23 mouse cellular contexts compared by ENCODE assay signal in genomic region chr1:153990651-153991435, GRCm38 (mm10).
A peak's percentile ranks its signal among the peaks of the same experiment; 100 is the strongest.
DNase-seq lines count a peak whose midpoint lies in the region; ATAC-seq lines count a peak whose summit lies in the region.
"Had no signal": no experiment of that assay in that cellular context is flagged by ENCODE, and none has a peak within 500 bp of the region (broad histone marks: within the 10 kb centered on the region; RNA-seq: fewer than 3 reads in every experiment).

No protein-coding gene starts in this region.

- no peak overlapping the region for H3K4me2 ChIP-seq in liver, embryonic 16.5 days (ENCODE audit: low read depth, low read length)
- H3K4me2 ChIP-seq in liver, embryonic 12.5 days, result no peak overlapping the region
- H3K4me2 ChIP-seq: embryonic facial prominence, embryonic 13.5 days; forebrain, embryonic 15.5 days; limb, embryonic 12.5 days had no signal

- ATAC-seq in liver, embryonic 16.5 days (ENCODE audit: low read depth), result no peak
- no peak for ATAC-seq in liver, embryonic 12.5 days
- ATAC-seq: activated CD4-positive, CD25-positive, alpha-beta regulatory T cell, adult 4 months; forebrain, embryonic 15.5 days; hindbrain, embryonic 16.5 days; intestine, postnatal 0 days had no signal

- no peaks in the 10 kb centered on the region; the same call in 1 of the 2 replicates for H3K4me1 ChIP-seq in liver, embryonic 16.5 days (ENCODE audit: control insufficient read depth, low read depth, low read length)
- no peaks in the 10 kb centered on the region for H3K4me1 ChIP-seq in liver, embryonic 12.5 days
- H3K4me1 ChIP-seq: embryonic facial prominence, embryonic 13.5 days; forebrain, embryonic 15.5 days; limb, embryonic 12.5 days; midbrain, embryonic 10.5 days had no signal

- H3K9ac ChIP-seq in liver, embryonic 16.5 days (ENCODE audit: low read depth, low read length), result no peak overlapping the region
- no peak overlapping the region for H3K9ac ChIP-seq in liver, embryonic 12.5 days
- H3K9ac ChIP-seq: embryonic facial prominence, embryonic 13.5 days; forebrain, embryonic 15.5 days; limb, embryonic 12.5 days had no signal

- peak; percentile 39 for DNase-seq in adrenal gland, adult 2 months
- no peak for DNase-seq in adrenal gland, adult 18-20 months (ENCODE audit: low spot score in 2 of 2)
- peak; percentile 19 for DNase-seq in ZHBTc4 (ENCODE audit: low read depth, low spot score)
- peak; percentile 73 for DNase-seq in fat pad, adult 2 months (ENCODE audit: extremely low read depth, low read depth, low spot score)
- no peak for DNase-seq in layer of hippocampus, postnatal 25 days (ENCODE audit: extremely low spot score in 1 of 2, low spot score in 1 of 2)
- DNase-seq in right cerebral cortex, adult 18-20 months, result no peak
- DNase-seq: cerebellum, adult 11-12 months; cerebellum, postnatal 14 days; heart, adult 2 months; heart, postnatal 4 days; lung, adult 18-20 months; right cerebral cortex, postnatal 4 days; thymus, postnatal 4 days had no signal

- 0 out of 2 replicates have a peak overlapping the region, but pooled peaks have one; percentile 26 for H3K27ac ChIP-seq in liver, embryonic 16.5 days (ENCODE audit: low read length)
- no peak overlapping the region for H3K27ac ChIP-seq in liver, embryonic 12.5 days
- H3K27ac ChIP-seq: embryonic facial prominence, embryonic 13.5 days; forebrain, embryonic 15.5 days; heart, adult 2 months; limb, embryonic 12.5 days; macrophage; midbrain, embryonic 10.5 days had no signal

- no peak overlapping the region for H3K4me3 ChIP-seq in liver, embryonic 16.5 days (ENCODE audit: low read depth, low read length)
- H3K4me3 ChIP-seq in liver, embryonic 12.5 days, result no peak overlapping the region
- H3K4me3 ChIP-seq: embryonic facial prominence, embryonic 13.5 days; forebrain, embryonic 15.5 days; heart, adult 2 months; limb, embryonic 12.5 days; midbrain, embryonic 10.5 days had no signal

- no peaks in the 10 kb centered on the region for H3K9me3 ChIP-seq in liver, embryonic 16.5 days (replicated peaks; ENCODE audit: control insufficient read depth, low read length)
- H3K9me3 ChIP-seq in liver, embryonic 12.5 days (replicated peaks), result no peaks in the 10 kb centered on the region
- H3K9me3 ChIP-seq: forebrain, embryonic 15.5 days; limb, embryonic 12.5 days had no signal

- WGBS in liver, embryonic 16.5 days (ENCODE audit: insufficient replicate concordance), result 62% methylated on average over 11 of the region's 11 CpGs
- WGBS in liver, embryonic 12.5 days (ENCODE audit: insufficient replicate concordance), result 71% methylated on average over 11 of the region's 11 CpGs

- H3K36me3 ChIP-seq in liver, embryonic 16.5 days (ENCODE audit: control insufficient read depth, insufficient read depth), result no peaks in the 10 kb centered on the region
- H3K36me3 ChIP-seq in liver, embryonic 12.5 days, result no peaks in the 10 kb centered on the region
- H3K36me3 ChIP-seq: embryonic facial prominence, embryonic 13.5 days; forebrain, embryonic 15.5 days; limb, embryonic 12.5 days; midbrain, embryonic 10.5 days had no signal

- no peaks in the 10 kb centered on the region for H3K27me3 ChIP-seq in liver, embryonic 16.5 days (ENCODE audit: control insufficient read depth, insufficient read depth, low read depth, low read length)
- H3K27me3 ChIP-seq in liver, embryonic 12.5 days (replicated peaks), result no peaks in the 10 kb centered on the region
- H3K27me3 ChIP-seq: embryonic facial prominence, embryonic 13.5 days; forebrain, embryonic 15.5 days; limb, embryonic 12.5 days had no signal

Comparison
In these comparisons a context has a peak if more than half of its experiments do, and no peak if none do; other contexts are left out.
1. DNase-seq: peak in adrenal gland, adult 2 months (single experiment), ZHBTc4 (single experiment) and fat pad, adult 2 months (single experiment); none in adrenal gland, adult 18-20 months (0 of 2), layer of hippocampus, postnatal 25 days (0 of 2) and right cerebral cortex, adult 18-20 months (single experiment).